Mouse (Mus musculus): ENCODE data around the gene Uhrf1bp1.
"Not testable (repeated sequence)": the region's sequence is repeated elsewhere in the genome, so short reads cannot be mapped to it uniquely, and the experiment has no call there.

Gene Uhrf1bp1

GRCm38 (mm10) chr17:27856265-27856797, at the start of gene Uhrf1bp1:
Gene Uhrf1bp1, plus strand, starts transcription at chr17:27856441.
- peak; percentile 85 for DNase-seq

GRCm38 (mm10) chr17:27807542-27808078, 48.6 kb upstream of the Uhrf1bp1 start:
- no peak for DNase-seq

GRCm38 (mm10) chr17:27810569-27811331, 45.5 kb upstream of the Uhrf1bp1 start:
- no peak for DNase-seq

- DNase-seq, result no peak
Measured at GRCm38 (mm10) chr17:27811980-27812379, 44.3 kb upstream of the Uhrf1bp1 start.

- DNase-seq, result no peak
Measured at GRCm38 (mm10) chr17:27814606-27815005, 41.6 kb upstream of the Uhrf1bp1 start.

GRCm38 (mm10) chr17:27819011-27819410, 37.2 kb upstream of the Uhrf1bp1 start:
- no peak for DNase-seq

GRCm38 (mm10) chr17:27819521-27819970, 36.7 kb upstream of the Uhrf1bp1 start:
- DNase-seq, result peak; percentile 26

- peak; percentile 47 for DNase-seq
Measured at GRCm38 (mm10) chr17:27819971-27820567, 36.2 kb upstream of the Uhrf1bp1 start.

GRCm38 (mm10) chr17:27820568-27821406, 35.5 kb upstream of the Uhrf1bp1 start, which contains the start of gene D17Wsu92e:
Gene D17Wsu92e, minus strand, starts transcription at chr17:27820648.
- DNase-seq, result peak; percentile 97

GRCm38 (mm10) chr17:27821407-27822338, 34.6 kb upstream of the Uhrf1bp1 start:
- DNase-seq, result peak; percentile 41

- DNase-seq, result no peak
Measured at GRCm38 (mm10) chr17:27823142-27823905, 32.9 kb upstream of the Uhrf1bp1 start.

GRCm38 (mm10) chr17:27824941-27825340, 31.3 kb upstream of the Uhrf1bp1 start:
- DNase-seq, result no peak

- no peak for DNase-seq
Measured at GRCm38 (mm10) chr17:27825539-27825938, 30.7 kb upstream of the Uhrf1bp1 start.

- peak; percentile 45 for DNase-seq
Measured at GRCm38 (mm10) chr17:27825984-27826905, 30.0 kb upstream of the Uhrf1bp1 start.

- DNase-seq, result no peak
Measured at GRCm38 (mm10) chr17:27826908-27827383, 29.3 kb upstream of the Uhrf1bp1 start.

GRCm38 (mm10) chr17:27827511-27827910, 28.7 kb upstream of the Uhrf1bp1 start:
- DNase-seq, result no peak

- DNase-seq, result no peak
Measured at GRCm38 (mm10) chr17:27830411-27830810, 25.8 kb upstream of the Uhrf1bp1 start.

GRCm38 (mm10) chr17:27837850-27838249, 18.4 kb upstream of the Uhrf1bp1 start, which contains the start of gene Snrpc:
Gene Snrpc, plus strand, starts transcription at chr17:27838150.
- not testable (repeated sequence) for DNase-seq

Data from right cerebral cortex, postnatal 4 days (tissue).